Mouse (Mus musculus): ENCODE results near the gene Itpr2.

- TF ChIP-seq CTCF (IDR thresholded peaks at IDR 0.05; ENCODE audit: extremely low read depth, insufficient read length, insufficient replicate concordance, low read depth, low read length): no peak
- no peak for TF ChIP-seq POLR2A (IDR thresholded peaks at IDR 0.05; ENCODE audit: low read depth, low read length)
Observed at GRCm38 (mm10) chr6:146396253-146396652, 105.8 kb downstream of the Itpr2 start.
